Mouse (Mus musculus) bone marrow macrophage, adult 2 months (primary cell): ENCODE results near the gene Tmem208.

Experiments
- CTCF ChIP-seq: IDR thresholded peaks from 2 replicates; pipeline ENCODE4 v1.5.1; 2012; ENCODE audit warnings: low read depth, mild to moderate bottlenecking, low read length, moderate library complexity
- POLR2A ChIP-seq: IDR thresholded peaks from 2 replicates; pipeline ENCODE4 v1.6.1; 2012; ENCODE audit warnings: mild to moderate bottlenecking, low read depth, low read length, borderline replicate concordance

DNA sequence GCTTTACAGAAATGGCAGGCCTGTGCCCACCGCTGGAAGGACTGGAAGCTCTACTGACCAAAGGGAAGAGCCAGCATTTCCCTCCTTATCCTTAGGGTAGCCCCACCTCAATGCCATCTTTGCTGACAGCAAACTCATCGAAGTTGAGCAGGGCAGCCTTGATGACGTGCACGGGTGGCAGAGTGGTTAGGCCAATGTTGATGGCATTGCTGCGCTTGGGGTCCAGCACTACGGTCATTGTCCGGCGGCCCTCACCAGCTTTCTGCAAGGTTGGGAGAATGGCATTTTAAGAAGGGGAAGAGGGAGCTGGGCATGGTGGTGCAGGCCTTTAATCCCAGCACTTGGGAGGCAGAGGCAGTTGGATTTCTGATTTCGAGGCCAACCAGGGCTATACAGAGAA is 5.8 kb downstream of the Tmem208 start:
- no peak for TF ChIP-seq CTCF
- no peak for TF ChIP-seq POLR2A
